Mouse (Mus musculus) adrenal gland, postnatal 25 days (tissue): ENCODE data around the gene Sdc4. TPM values are rescaled to one million over a fixed set of nuclear protein-coding genes. Genes with fewer than 3 reads are reported as not detected.
A peak's percentile ranks its signal among the peaks of the same experiment; 100 is the strongest.

Experiments used
- DNase-seq: peaks from one replicate; pipeline ENCODE4 v3.0.0; 2021; ENCODE audit warnings: mixed read lengths
- total RNA-seq: library from RNA; stranded (reverse); gene quantifications from 2 replicates; pipeline ENCODE4 v1.2.3, GENCODE M21; 2021

Gene Sdc4
- total RNA-seq, 1 experiment from 2014 or later: 75.1 TPM

DNA sequence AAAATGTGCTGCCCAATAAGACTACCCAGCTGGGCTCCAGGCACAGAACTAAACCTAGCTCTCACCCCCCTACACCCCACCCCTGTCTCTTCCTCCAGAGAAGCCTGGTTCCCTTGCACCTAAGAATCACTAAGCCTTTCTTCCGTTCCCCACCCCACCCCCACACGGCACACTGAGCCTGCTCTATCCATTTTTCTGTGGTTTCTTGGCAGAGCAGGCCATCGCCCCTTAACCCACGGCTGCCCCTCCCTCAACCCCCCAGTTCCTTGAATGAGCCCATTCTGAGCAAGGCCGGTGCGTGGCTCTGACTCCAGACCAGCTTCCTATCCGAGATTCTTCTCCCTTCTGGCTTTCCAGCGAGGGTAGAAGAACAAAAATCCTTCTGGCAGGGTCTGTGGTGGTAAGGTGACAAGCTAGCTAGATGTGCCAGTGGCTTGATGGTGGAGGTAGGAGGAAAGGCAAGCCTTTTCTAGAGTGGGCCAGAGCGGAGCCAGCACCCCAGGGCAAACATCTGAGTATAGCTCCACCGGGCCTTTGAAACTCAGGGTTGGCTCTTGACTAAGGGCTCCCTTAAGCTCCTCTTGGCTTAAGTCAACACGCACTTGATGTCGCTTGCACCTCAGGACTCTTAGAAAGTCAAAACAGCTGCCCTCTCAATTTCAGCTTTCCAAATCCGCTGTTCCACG, 40.1 kb downstream of the Sdc4 start:
- no peak for DNase-seq

DNA sequence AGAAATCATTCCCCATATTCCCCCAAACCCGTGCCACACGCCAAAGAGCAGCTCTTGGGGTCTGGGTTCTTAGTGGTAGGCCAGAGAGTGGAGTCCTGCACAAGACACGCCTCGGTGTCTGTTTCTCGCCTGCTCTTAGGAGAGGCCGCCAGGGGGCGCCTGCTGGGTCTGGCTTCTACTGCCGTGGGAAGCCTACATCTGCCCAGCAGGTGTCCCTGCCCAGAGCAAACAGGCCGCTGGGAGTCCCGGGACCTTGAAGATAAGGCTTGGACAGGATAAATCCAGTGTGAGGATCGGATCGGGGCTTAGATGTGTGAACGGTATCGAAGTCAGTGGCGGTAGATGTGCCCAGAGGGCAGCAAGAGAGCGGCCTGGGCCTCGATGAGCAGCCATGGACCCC, 40.8 kb downstream of the Sdc4 start, which contains the start of gene Rbpjl:
Gene Rbpjl, plus strand, starts transcription at position 236 of the 400 bp plus-strand sequence.
- peak; percentile 80 for DNase-seq

GRCm38 (mm10) chr2:164396911-164397310, 46.8 kb downstream of the Sdc4 start:
- DNase-seq: no peak

DNA sequence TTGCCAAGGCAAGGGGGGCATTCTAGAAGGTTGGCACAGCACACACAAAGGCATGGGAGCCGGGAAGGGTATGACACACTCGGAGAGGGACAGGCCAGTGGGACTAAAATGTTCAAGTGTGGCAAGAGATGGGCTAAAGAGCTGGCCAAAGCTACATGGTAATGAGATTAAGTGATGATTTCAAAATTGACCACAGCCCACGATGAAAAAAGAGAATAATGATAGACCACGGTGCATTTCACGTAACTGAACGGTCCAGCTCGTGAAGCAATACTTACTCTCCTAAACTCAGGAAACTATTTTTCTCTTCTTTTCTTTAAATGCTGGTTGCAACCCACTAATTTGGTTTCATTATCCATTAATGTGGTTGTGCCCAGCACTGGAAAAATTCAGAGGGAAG, 47.6 kb downstream of the Sdc4 start:
- DNase-seq: no peak

DNA sequence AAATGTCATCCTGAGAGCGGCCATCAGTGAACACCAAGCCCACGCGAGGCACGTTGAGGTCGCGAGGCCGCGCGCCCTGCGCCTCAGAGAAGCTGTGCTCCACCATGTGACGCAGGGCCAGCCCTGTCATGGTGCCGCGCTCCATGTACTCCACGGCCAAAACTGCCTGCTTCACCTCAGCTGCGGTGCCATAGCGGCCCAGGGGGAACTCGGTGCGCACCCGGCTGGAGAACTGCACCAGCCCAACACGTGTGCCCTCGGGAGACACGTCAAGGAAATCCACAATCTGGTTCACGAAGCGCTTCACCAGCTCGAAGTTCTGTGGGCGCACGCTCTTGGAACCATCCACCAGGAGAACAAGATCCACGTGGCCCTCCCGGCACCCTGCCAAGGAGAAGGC, 50.6 kb downstream of the Sdc4 start:
- DNase-seq: no peak

DNA sequence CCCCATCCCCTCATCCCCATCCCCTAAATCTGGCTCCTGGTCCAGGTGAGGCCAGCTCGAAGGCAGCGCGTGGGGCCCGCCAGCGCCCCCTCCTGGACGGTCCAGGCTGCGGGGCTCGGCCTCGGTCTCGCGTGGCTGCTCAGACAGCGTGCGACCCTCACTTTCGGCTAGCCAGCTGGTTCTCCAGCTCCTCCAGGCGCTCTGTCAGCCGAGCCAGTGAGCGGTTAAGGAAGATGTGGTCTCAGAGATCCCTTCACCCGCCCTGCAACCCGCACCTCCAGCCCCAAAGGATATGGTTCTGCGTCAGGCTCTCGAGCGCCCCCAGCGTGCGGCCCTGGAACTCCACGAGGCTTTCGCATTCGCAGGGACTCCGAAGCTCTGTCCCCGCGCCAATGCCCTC, 54.2 kb downstream of the Sdc4 start:
- peak; percentile 88 for DNase-seq

DNA sequence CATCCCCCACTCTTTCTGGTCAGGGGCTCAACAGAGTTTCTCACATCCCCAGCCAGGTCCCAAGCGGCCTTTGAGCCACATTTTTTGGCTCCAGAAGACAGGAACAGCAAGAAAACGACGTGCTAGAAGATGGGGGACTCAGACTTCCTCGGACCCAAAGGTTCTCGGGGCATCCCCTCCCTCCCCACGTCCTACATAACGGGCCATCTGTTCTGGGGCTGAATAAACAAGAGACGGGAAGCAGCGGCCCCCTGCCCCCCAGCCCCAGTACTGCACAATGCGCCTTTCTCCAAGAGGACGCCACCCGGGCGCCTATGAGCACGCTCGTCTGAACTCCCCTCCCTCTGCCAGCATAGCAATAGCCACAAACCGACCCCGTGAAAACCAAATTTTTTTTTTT, 54.7 kb downstream of the Sdc4 start, which contains the start of gene Slpi:
Gene Slpi, minus strand, starts transcription at position 76 of the 400 bp plus-strand sequence.
- DNase-seq: no peak

GRCm38 (mm10) chr2:164386953-164387352, 56.7 kb downstream of the Sdc4 start:
- peak; percentile 47 for DNase-seq

DNA sequence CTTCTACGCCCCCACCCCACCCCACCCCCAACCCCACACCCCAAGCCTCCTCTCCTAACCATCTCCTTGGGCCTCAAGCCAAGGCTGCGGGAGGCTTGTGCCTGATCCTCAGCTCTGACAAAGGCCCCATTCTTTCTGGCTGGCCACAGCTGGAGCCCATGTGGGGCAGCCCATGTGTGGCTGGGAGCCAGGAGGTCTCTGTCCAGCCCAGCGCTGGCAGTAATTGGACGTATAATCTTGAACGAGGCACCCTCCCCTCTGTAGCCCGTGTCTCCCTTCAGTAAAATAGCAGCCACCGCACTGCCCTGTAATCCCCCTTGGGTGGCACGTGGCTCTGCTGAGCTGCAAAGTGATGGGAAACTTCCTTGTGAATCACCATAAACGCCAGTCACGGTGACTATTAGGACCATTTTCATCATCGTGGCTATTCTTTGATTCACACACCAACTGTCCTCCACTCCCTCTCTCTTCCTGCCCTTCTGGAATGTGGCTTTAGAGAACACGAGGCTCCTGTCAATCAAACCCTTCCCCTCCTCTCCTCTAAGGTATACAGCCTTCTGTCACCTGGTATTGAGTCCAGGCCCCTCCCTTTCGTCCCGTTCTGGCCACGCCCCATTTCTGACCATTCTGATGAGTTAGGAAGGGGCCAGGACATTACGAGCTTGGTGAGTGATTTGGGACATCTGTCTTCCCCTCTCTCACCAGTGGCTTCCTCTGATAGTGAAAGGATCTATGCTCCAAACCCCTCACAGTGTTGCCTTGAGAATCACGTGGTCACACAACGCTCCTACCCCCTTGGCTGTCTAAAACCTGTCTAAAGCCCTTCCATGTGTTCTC, 57.5 kb downstream of the Sdc4 start:
- DNase-seq: no peak

DNA sequence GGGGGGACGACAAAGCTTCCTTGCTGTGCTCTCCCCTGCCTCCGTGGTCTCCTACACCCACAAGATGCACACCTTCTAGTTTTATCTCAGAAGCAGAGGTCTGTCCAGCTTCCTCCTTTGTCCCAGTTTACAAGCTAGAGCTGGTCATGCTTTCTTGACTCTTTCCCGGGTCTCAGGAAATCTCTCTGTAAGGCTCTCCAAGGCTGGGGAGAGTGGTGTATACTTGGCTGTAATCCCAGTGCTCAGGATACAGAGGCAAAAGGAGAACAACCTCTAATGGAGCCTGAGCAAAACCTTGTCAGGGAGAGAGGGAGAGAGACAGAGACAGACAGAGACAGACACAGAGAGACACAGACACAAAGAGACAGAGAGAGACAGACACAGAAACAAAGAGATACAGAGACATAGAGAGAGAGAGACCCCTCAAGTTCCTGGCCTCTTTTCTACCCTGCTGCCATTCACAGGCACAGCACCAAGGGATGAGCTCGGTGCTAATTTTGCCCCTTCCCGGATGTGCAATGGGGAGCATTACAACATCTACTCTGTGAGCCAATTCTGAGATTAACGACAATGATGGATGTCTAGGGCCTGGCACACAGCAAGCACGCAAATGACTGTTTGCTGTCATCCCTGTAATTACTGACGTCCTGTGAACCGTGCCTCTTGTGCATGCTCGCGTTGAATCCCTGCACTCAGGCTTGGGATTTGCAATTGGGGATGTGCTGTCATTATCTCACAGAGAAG, 59.9 kb downstream of the Sdc4 start:
- no peak for DNase-seq

DNA sequence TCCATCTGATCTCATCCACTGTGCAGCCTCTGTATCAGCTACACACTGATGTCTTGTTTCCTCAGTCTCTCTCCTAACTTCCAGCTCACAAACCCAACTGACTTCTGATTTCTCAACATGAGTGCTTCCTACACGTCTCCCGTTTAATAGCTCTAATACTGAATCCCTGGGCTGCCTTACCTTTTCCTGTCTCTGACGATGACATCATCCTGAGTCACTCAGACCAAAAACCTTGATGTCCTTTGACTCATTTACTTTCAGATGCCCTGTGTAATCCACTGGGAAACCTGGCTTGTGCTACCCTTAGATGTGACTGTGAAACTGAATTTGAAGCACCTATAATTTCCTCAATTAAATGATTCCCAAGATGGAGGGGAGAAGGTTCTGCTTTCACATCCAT, 60.7 kb downstream of the Sdc4 start:
- no peak for DNase-seq

DNA sequence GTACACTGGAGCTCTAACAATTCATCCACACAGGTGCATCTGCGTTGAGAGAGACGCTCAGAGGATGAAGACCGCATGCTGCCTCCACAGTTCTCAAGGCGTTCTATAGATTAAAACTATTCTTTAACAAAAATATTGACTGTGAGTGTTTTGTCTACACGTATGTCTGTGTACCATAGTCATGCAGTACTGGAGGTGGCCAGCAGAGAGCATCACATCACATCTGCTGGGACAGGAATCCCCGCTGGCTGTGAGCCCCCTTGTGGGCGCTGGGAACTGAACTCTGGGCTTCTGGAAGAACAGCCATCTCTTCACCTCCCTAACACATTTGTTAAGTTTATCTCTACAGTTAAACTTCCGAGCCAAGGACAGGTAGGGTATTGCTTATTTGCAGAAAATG, 62.0 kb downstream of the Sdc4 start:
- DNase-seq: no peak

- no peak for DNase-seq
These were observed 65.9 kb downstream of the Sdc4 start for GRCm38 (mm10) chr2:164377478-164378426.

Other genes with a start within 250 kb of the Sdc4 start
- gene Wfdc15a, start 243.8 kb downstream of the Sdc4 start, total RNA-seq: not detected in 2 replicates
- gene Wfdc15b, start 222.2 kb downstream of the Sdc4 start, total RNA-seq: not detected in 2 replicates
- not detected in 2 replicates for gene Svs2, start 205.4 kb downstream of the Sdc4 start, total RNA-seq
- gene Svs3b, start 187.2 kb downstream of the Sdc4 start, total RNA-seq: not detected in 2 replicates
- not detected in 2 replicates for gene Svs4, start 165.4 kb downstream of the Sdc4 start, total RNA-seq
- gene Svs3a, start 154.6 kb downstream of the Sdc4 start, total RNA-seq: not detected in 2 replicates
- not detected in 2 replicates for gene Svs6, start 127.1 kb downstream of the Sdc4 start, total RNA-seq
- gene Svs5, start 111.1 kb downstream of the Sdc4 start, total RNA-seq: 0.73 and 3.9 TPM in 2 replicates
- gene Slpi, start 54.8 kb downstream of the Sdc4 start, total RNA-seq: 5.2 and 7.9 TPM in 2 replicates
- not detected in 2 replicates for gene Rbpjl, start 40.7 kb downstream of the Sdc4 start, total RNA-seq
- gene Matn4, start 38.7 kb downstream of the Sdc4 start, total RNA-seq: 0.73 and 1.3 TPM in 2 replicates
- 27.0 and 30.0 TPM in 2 replicates for gene Sys1, start 13.1 kb upstream of the Sdc4 start, total RNA-seq
- gene Gm20458, start 17.1 kb upstream of the Sdc4 start, total RNA-seq: 4.0 TPM in 1 of 2 replicates, not detected in the other
- gene Trp53tg5, start 29.8 kb upstream of the Sdc4 start, total RNA-seq: not detected in 2 replicates
- gene Dbndd2, start 42.2 kb upstream of the Sdc4 start, total RNA-seq: 6.3 and 6.4 TPM in 2 replicates
- 98.3 and 99.7 TPM in 2 replicates for gene Pigt, start 53.6 kb upstream of the Sdc4 start, total RNA-seq
- not detected in 2 replicates for gene Wfdc2, start 118.5 kb upstream of the Sdc4 start, total RNA-seq
- gene Spint3, start 129.6 kb upstream of the Sdc4 start, total RNA-seq: not detected in 2 replicates
- gene Wfdc6a, start 141.6 kb upstream of the Sdc4 start, total RNA-seq: 0.58 TPM in 1 of 2 replicates, not detected in the other
- not detected in 2 replicates for gene Eppin, start 149.7 kb upstream of the Sdc4 start, total RNA-seq
- not detected in 2 replicates for gene Wfdc6b, start 169.6 kb upstream of the Sdc4 start, total RNA-seq
- gene Wfdc8, start 169.7 kb upstream of the Sdc4 start, total RNA-seq: not detected in 2 replicates
- gene Wfdc16, start 194.9 kb upstream of the Sdc4 start, total RNA-seq: not detected in 2 replicates
- gene Wfdc10, start 212.2 kb upstream of the Sdc4 start, total RNA-seq: not detected in 2 replicates
- gene Wfdc9, start 212.7 kb upstream of the Sdc4 start, total RNA-seq: not detected in 2 replicates
- gene Wfdc11, start 230.2 kb upstream of the Sdc4 start, total RNA-seq: not detected in 2 replicates
- not detected in 2 replicates for gene Wfdc13, start 241.2 kb upstream of the Sdc4 start, total RNA-seq